Mouse (Mus musculus): ENCODE results near the gene Nceh1.

Gene Nceh1

DNA sequence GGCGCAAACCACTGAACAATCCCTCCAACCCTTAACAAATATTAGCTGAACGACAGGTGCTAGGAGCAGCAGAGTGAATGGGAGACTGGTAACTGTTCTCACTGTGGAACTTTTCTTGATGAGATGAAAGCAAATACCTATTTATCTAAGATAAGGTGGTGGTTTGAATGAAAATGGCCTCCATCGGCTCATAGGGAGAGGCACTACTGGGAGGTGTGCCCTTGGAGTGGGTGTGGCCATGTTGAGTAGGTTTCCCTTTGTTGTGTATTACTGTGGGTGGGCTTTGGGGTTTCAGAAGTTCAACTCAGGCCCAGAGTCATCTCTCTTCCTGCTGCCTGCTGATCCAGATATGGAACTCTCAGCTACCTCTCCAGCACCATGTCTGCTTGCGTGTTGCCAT is 8.1 kb downstream of the Nceh1 start:
- no peak for DNase-seq (ENCODE audit: low spot score in 2 of 2)

DNA sequence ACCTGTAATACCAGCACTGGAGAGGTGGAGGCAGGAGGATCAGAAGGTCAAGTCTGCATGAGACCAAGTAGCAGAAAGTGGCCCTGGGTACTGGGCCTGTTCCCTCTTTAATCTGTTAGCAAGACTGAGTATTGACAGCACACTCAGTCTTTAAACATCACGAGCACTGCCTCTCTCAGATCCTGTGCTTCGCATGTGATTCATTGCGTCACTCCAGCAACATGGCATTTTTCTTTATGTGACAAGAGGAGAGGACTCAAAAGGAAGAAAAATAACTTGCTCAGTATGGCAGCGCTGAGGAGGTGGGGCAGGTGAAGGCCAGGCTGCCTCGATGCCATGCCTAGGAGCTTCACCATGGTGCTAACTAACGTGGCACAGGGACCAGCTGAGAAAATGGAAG is 9.1 kb downstream of the Nceh1 start:
- DNase-seq (ENCODE audit: low spot score in 2 of 2) = no peak

DNA sequence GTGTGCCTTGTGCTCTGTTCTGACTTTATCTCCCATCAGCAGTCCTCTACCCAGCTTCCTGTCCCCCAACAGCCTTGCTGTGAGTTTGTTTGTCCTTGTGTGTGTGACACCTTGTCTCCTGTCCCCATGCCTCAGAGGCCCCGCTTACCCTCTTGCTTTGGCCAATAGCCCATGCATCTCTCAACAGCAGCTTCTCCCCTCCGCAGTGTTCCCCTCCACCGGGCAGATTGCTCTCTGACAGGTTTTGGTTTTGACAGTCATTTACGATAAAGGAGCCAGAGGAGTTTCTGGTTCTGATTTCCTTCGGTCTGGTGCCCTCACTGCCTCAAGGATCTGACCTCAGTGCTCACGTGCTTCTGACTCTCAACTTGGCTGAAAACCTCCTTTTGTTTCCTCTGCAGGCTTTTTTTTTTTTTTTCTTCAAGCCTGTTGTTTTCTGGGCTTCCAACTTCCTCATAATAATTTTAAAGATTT is 11.1 kb downstream of the Nceh1 start:
- DNase-seq (ENCODE audit: low spot score in 2 of 2) = no peak

DNA sequence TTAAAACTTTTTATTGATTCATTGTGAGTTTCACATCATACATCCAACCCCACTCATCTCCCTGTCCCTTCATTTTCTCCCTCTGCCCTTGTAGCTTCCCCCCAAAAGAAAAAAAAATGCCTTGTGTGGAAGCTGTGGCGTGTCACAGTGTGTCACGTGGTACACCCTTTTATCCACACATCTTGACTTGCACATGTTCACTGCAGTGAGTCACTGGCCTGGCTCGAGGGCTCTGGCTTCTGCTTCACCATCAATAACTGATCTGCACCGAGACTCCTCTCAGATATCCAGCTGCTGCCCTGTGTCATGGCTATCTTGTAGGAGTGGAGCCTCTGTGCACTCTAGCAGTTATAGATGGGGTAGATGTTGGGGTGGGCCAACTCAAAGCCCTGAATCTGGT is 12.4 kb downstream of the Nceh1 start:
- DNase-seq (ENCODE audit: low spot score in 2 of 2) = no peak

DNA sequence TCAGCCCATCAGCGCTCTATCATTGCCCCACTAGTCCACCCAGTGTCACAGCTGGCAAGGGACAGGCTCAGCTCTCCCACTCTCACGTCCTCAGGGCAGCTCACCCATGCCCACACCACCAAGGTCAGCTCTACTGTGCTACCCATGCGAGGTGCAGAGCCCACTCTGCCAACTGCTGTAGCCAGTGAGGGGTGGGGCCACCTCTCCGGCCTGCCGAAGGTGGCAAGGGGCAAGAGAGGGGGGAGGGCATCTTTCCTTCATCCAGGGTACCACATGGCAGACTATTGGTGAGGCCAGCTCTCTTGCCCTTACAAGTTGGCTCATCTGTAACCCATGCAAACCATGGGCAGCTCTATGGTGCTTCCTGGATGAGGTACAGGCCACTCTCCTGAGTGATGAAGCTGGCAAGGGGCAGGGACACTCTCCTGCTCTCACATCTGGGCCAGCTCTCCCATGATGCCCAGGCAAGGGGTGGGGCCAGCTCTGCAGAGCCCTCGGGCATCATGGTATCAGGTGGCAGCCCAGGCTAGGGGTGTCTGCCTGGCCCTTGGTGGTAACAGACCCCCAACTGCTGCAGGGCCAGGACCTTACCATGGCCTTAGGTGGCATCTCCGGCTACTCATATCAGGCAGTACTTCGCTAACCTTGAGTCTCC is 12.9 kb downstream of the Nceh1 start:
- no peak for DNase-seq (ENCODE audit: low spot score in 2 of 2)

DNA sequence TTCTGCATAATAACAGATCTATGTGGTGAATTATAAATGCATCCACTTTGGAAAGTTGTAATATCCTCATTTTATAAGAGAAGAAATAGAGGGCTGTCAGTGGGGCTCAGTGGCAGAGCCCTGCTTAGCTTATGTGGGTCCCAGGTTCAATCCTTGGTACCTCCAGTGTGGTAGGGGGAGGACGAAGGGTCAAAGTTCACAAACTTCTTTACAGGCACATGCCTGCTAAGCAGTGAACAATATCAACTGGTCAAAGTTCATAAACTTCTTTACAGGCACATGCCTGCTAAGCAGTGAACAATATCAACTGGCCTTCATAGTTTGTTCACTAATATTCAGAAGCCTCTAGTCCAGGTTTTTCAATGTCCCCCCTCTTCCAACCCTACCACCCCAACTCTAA is 13.8 kb downstream of the Nceh1 start:
- DNase-seq (ENCODE audit: low spot score in 2 of 2) = no peak

DNA sequence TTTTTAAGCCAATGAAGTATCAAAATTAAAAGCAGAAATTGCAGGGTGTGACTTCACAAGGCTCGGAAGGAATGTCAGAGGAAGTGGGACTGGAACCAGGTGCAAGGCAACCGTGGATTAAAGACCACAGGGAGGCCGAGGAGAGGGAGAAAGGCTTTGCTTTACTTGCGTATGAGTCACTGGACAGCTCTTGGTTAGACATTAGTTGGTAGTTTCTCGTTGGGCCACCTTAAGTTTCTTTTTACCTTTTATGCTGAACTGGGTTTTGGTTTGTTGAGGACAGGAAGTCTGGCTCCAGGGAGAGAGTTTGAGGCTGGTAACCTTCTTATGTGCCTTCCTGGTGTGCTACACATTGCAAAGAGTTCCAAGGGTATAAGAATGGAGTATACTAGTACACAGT is 15.1 kb downstream of the Nceh1 start:
- no peak for DNase-seq (ENCODE audit: low spot score in 2 of 2)

DNA sequence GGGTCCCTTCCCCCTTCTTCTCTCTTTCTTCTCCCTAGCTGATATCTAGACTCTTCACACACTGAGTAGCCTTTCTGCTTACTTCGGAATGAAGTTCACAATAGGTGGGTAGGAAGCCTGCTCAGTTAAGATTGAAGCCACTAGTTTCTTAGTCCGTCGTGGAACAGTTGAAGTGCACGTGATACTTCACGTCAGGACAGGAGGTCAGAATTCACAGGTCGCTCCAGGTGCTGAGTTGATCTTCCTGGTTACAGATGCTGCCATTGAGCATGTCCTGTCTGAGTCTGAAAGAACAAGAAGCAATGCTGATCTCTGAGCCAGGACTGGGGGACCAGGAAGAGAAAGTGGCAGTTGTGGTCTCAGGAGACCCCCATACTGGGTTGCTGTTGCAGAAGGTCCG is 16.4 kb downstream of the Nceh1 start:
- no peak for DNase-seq (ENCODE audit: low spot score in 2 of 2)

DNA sequence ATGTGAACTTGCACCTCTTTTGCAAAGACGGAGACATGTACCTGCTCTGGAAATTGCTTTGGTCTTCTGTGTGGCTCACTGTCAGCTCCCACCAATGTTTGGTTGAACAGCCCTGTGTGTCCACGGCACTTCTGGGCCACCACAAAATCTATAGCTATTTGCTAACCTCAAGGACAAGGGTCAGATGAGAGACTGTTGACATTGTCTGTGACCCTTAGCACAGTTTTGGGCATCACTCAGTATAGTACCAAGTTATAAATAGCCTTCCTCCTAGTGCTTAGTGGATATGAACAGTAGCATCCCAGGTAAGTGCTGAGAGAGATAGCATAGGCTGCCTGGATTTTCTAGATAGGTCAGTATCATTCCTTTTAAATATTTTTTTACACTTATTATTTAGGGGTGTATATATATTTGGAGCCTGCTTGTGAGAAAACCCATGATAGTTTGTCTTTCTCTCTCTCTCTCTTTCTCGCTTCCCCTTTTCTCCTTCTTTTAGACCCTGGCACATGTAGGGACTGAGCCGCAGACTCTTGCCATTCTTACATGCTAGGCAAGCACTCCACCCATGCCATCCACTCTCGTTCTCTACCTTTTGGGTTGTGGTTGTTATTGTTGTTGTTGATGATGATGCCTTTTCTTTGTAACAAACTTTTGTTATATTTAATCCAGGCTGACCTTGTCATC is 19.1 kb downstream of the Nceh1 start:
- no peak for DNase-seq (ENCODE audit: low spot score in 2 of 2)

DNA sequence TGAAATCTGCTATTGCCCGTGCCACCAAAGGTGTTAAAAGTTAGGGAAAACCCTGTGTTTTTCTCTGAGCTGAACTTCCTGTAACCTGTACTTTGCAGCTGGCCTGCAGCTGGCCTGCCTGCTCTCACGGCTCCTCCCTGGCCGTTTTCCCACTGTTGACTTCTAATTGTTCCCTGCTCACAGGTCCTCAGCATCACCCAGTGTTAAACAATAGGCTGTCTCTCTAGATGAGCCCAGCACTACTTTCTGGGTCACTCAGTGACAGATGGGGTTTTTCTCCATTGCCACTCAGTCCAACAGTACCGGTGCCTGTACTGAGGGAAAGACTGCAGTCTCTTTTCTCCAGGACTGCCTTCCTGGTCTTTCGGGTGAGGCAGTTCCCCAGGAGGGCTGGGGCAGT is 22.3 kb downstream of the Nceh1 start:
- no peak for DNase-seq (ENCODE audit: low spot score in 2 of 2)

DNA sequence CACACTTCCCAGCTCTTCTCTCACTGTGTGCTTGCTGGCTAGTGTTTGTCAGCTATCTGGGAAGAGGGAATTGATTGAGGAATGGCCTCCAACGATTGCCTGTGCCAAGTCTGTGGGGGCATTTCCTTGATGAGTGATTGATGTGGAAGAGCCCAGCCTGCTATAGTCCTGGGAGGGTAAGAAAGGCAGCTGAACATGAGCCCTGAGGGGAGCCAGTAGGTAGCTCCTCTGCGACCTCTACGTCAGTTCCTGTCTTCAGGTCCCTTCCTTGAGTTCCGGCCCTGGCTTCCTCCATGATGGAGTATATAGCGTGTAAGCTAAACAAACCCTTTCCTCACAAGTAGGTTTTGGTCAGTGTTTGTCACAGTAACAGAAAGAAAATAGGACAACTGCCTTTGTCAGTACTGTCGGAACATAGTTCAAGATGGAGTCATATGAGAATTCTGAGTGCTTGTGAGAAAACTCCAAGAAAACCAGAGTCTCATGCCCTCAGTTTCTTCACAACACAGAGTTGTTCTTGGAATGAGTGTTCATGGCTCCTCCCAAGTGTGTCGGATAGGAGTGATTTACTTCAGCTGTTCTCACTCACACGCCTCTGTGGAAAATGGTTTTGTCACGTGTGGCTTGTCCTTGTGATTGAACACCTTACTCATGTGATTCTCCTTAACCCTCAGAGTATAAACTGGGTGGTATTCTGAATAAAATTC is 22.9 kb downstream of the Nceh1 start:
- no peak for DNase-seq (ENCODE audit: low spot score in 2 of 2)

DNA sequence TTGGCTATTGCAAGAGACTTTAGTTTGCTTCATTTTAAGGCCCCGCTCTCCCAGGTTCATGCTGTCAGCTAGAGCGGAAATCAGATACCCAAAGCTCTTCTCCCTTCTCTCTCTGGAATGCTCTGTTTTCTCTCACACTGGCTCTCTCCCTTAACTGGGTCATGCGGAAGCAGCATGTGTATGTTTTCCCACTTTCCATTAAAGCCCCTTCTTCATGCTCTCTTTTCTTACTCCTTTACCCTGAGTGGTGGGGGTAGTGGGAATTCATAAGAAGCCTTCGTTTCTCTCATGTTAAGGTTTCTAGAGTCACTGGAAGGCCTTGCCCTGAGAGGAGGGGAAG is 23.4 kb downstream of the Nceh1 start:
- DNase-seq (ENCODE audit: low spot score in 2 of 2) = no peak

DNA sequence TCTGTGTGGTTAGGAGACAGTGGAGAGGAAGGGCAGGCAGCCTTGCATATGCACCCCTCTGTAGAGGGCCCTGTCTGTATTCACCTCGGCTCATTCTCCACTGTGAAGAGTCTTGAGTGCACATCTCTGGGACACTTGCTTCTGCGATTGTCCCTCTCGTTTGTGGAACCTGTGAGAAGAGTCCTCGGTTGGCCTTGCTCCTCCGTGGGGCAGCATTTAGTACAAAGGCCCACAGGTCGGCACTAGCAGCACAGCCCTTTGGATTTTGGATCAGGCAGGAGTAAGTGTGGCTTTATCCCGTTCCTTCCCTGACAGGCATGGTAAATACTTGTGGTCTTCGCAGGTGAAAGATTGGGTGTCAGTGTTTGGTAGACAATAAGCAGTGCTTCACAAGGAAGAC is 23.8 kb downstream of the Nceh1 start:
- no peak for DNase-seq (ENCODE audit: low spot score in 2 of 2)

DNA sequence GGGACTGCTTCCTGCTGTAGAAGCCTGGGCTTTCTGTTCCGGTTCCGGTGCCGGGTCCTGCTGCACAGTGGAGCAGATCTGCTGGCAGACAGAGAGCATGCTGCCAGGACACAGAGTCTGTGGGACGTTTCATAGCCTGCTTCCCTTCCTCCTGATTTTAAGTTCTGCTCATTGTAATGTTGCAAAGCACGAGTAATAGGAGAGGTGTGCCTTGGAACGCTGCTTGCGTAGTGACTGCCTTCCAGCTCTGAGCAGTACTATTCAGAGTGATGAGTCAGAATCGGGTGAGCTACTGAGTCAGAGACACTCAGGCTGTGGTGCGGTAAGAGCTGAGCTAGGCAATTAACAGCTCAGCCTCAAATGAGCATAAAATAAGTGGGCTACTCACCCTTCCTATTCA is 26.9 kb downstream of the Nceh1 start:
- peak in 1 of 2 experiments; percentile 15 for DNase-seq (ENCODE audit: low spot score in 2 of 2)

DNA sequence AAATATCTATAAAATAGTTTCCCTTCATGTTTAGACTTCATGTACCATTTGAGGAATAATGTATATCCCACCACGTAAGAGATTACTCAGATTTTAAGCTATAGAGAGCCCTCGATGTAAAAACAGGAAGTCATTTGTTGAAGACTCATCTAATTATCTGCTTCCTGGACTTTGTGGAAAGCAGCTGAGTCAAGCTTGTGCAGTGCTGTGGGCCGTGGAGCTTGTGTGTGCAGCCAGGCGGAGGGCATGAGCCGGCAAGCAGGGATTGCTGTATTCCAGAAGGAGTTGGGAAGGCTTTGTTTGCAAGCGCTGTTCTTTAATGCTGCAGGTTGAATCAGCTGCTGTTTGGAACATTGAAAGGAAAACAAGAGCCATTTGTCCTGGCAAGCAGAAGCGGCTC is 27.5 kb downstream of the Nceh1 start:
- DNase-seq (ENCODE audit: low spot score in 2 of 2) = no peak

DNA sequence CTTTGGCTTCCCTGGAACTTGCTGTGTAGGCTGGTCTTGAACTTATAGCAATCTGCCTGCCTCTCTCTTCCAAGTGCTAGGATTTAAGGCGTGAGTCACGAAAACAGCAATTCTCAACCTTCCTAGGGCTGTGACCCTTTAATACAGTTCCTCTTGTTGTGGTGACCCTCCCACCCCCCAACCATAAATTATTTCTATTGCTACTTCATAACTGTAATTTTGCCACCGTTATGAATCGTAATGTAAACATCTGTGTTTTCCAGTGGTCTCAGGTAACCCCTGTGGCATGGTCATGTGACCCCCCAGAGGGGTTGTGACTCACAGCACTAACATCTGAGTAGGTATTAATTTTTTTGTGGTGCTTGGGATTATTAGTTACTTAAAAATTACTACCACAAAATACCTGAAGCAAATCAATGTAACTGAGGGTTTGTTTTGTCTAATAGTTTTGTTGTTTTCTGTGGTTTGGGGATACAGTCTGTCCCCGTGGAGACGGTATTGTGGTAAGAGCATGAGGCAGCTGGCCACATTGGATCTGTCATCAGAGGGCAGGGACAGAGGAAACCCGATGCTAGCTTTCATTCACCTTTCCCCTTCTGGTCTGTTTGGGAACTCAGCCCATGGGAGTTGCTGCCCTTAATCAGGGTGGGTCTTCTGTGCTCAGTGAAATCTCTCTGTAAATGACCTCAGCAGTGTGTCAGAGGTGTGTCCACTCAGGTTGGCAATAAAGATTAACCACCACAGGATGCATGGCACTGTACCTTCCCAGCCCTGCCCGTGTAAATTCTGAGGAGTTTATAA is 31.5 kb downstream of the Nceh1 start:
- no peak for DNase-seq (ENCODE audit: low spot score in 2 of 2)

DNA sequence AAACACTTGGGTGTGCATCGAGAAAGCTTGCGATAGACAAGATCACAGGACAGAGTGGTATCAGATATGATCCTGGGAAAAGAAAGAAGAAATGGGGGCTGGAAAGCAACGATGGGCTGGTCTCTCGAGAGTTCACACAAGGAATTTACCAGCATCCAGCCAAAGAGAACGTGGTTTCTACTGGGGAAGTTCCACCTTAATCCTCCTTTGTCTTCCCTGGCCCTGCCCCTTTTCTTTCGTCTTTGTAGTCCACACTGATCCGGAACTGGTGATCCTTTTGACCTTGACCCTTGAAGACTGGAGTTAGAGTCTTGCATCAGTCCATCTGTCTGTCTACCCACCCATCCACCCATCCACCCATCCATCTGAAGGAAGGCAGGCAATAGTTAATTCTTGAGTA is 34.6 kb downstream of the Nceh1 start:
- no peak for DNase-seq (ENCODE audit: low spot score in 2 of 2)

DNA sequence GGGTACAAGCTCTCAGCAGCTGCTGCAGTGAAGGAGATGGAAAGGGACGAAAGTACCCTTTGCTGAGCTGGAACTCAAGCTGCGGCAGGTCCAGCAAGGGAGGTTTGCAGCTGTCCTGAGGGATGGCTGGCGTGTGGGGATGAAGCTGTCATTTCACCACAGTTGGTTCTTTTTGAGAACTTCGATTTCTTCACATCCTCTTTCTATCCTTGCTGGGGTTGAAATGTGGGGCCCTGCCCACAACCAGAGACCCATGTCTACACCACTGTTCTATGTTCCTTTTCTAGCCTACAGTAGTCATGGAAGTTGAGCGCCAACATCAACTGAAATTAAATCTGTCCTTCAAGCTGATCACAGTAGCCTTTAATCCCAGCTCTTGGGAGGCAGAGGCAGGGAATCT is 35.8 kb downstream of the Nceh1 start:
- DNase-seq (ENCODE audit: low spot score in 2 of 2) = no peak

DNA sequence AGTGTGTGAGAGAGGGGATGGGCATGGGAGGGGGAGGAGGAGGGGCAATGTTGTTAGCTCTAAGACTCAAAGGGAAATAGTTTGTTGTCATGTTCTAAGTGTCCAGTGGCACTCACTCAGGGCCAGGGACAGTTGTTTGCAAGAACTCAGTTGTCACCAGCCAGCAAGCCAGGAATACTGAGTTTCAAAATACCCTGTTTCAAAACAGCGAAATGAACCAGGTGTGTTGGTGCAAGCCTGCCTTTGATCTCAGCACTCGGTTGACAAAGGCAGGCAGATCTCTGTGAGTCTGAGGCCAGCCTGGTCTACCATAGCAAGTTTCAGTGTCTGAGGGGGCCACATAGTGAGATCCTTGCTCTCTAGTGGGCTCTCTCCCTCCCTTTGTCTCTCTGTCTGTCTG is 39.3 kb downstream of the Nceh1 start:
- DNase-seq (ENCODE audit: low spot score in 2 of 2) = no peak

DNA sequence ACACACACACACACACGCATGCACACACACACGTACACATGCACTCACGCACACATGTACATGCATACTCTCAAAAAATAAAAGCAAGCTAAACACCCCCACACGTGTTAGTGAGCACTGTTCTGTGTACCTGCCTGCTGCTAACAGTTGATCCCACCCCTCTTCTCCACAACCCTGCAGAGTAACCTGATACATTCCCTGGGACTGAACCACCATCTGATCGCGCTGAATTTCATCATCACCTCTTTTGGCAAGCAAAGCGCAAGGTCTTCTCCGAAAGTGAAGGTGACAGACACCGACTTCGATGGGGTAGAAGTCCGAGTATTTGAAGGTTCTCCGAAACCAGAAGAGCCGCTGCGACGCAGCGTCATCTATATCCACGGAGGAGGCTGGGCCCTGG is 39.7 kb downstream of the Nceh1 start:
- no peak for DNase-seq (ENCODE audit: low spot score in 2 of 2)

DNA sequence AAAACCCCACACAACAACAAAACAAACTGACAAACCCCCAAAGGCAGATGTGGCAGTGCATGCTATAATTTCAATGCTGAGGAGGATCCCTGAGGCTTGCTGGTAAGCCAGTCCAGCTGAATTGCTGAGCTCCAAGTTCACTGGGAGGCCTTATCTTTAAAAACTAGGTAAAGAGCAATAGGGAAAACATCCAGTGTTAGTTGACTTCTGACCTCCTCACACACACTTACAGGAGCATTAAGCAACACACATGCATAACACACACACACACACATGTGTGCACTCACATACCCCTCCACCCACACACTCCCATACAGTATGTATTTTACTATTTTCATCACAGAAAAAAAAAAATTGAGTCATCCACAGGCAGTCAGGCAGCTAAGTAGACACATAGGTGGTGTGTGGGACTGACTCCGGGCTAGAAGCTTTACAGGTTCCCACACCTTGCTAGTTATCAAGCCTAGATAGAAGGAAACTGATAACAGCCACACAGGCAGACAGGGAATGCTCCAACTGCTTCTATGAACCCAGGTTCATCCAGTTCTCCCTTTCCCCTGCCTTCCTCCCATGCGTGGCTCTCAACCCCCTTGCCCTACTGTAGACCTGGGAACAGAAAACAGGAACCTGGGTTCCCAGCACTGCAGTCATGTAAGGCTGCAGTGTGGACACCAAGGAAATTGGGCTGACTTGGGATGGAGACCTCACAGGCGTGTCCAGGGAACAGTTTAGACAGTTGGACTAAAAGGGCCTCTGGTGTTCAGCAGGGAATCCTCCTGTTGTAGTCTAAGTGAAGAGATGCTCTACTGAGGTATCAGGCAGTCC is 45.1 kb downstream of the Nceh1 start:
- DNase-seq (ENCODE audit: low spot score in 2 of 2) = no peak
